Mouse (Mus musculus) midbrain, embryonic 16.5 days (tissue): ENCODE data around the gene Dock4. TPM values are rescaled to one million over a fixed set of nuclear protein-coding genes. Genes with fewer than 3 reads are reported as not detected.

Source experiments
- ATAC-seq: fragments of 200-750 bp; cut with Nextera tagmentation; 2 replicates; pipeline ENCODE4 v1.8.0; 2017; ENCODE audit warnings: moderate TSS enrichment
- H3K27ac ChIP-seq: fragments of 300-500 bp; sonication (generic); 2 replicates; pipeline ENCODE4 v1.5.1; 2014; ENCODE audit warnings: mild to moderate bottlenecking, low read length, mixed read lengths
- H3K27me3 ChIP-seq: fragments of 300-500 bp; sonication (generic); 2 replicates; pipeline ENCODE4 v1.6.1; 2014; ENCODE audit warnings: low read depth, low read length, mixed read lengths; ENCODE audit not compliant: control insufficient read depth, insufficient read depth
- H3K36me3 ChIP-seq: fragments of 300-500 bp; sonication (generic); 2 replicates; pipeline ENCODE4 v1.6.1; 2014; ENCODE audit warnings: mild to moderate bottlenecking, low read length, moderate library complexity, mixed read lengths; ENCODE audit not compliant: control insufficient read depth, insufficient read depth
- H3K4me1 ChIP-seq: fragments of 300-500 bp; sonication (generic); 2 replicates; pipeline ENCODE4 v1.6.1; 2014; ENCODE audit warnings: mild to moderate bottlenecking, low read length, mixed read lengths; ENCODE audit not compliant: control insufficient read depth, insufficient read depth
- H3K4me2 ChIP-seq: fragments of 300-500 bp; sonication (generic); 2 replicates; pipeline ENCODE4 v1.6.1; 2014; ENCODE audit warnings: mild to moderate bottlenecking, low read length, mixed read lengths
- H3K4me3 ChIP-seq: fragments of 300-500 bp; sonication (generic); 2 replicates; pipeline ENCODE4 v1.5.1; 2014; ENCODE audit warnings: low read depth, mild to moderate bottlenecking, low read length, moderate library complexity, mixed read lengths
- H3K9ac ChIP-seq: fragments of 300-500 bp; sonication (generic); 2 replicates; pipeline ENCODE4 v1.6.1; 2014; ENCODE audit warnings: low read depth, low read length, mixed read lengths
- H3K9me3 ChIP-seq: fragments of 300-500 bp; sonication (generic); replicated peaks from 2 replicates; pipeline ENCODE4 v1.6.1; 2014; ENCODE audit warnings: mild to moderate bottlenecking, low read length, mixed read lengths; ENCODE audit not compliant: control insufficient read depth, poor library complexity, severe bottlenecking
- WGBS: fragments of 180-500 bp; shearing (Covaris S2); extraction: QIAGEN DNeasy Blood & Tissue Kit; methylation state at CpG from one replicate; pipeline ENCODE4 v1.1.7; 2014; 5-methylcytosine and 5-hydroxymethylcytosine counted together
- polyA plus RNA-seq: library from polyadenylated mRNA; unstranded; fragments of >200 nt; fragmentation: Nextera tagmentation; extraction: Ambion mirVana; gene quantifications from 2 replicates; pipeline ENCODE4 v1.2.1, GENCODE M21; 2015

The Dock4 gene
- polyA plus RNA-seq, 1 experiment from 2014 or later, result 34.8 TPM

DNA sequence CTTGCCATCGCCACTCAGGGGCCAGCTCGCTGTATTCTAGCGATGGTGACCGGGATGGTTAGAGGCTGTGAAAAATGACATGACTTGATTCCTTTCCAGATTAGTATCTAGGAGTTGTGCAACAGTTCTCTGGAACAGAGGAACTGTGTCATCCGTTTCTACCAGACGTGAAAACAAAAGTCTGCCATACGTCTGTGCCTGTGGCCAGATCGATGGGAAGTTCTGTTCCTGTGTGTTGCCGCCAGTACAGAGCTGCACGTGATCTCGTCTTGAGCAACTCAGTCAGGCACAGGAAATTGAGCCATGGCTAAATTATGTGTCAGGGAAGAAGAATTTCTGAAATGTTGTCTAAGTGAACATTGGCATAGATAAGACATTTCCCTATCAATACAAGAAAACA lies 113.4 kb downstream of the Dock4 start:
- Histone ChIP-seq H3K27ac (no peak overlapping the region), H3K4me3 (no peak overlapping the region), H3K36me3 (no peaks in the 10 kb centered on the region), H3K27me3 (no peaks in the 10 kb centered on the region), H3K4me1 (peaks cover 3% of the 10 kb centered on the region; the same call in 1 of the 2 replicates), H3K9ac (no peak overlapping the region), H3K9me3 (no peaks in the 10 kb centered on the region), H3K4me2 (no peak overlapping the region)
- ATAC-seq, result no peak
- 91% methylated on average over 11 of the region's 11 CpGs for WGBS

DNA sequence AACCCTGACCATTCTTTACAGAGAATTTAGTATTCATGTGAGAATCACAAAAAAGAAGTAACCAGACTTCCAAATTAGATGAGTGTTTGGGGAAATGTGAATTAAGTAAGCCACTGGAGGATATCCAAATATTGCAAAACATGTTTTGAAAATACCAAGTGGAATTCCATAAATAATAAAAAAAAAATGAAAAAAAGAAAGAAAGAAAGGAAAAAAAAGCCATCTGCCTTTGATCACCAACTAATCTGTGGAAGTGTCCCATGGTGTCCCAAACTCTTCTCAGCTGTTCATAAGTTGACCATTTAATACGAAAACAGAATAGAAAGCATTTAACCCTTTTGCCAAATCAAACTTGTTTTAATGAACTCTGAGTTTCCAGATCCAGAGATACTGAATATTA lies 118.0 kb downstream of the Dock4 start:
- H3K4me3 ChIP-seq, result no peak overlapping the region
- WGBS, result 78% methylated on average over 1 of the region's 1 CpGs

DNA sequence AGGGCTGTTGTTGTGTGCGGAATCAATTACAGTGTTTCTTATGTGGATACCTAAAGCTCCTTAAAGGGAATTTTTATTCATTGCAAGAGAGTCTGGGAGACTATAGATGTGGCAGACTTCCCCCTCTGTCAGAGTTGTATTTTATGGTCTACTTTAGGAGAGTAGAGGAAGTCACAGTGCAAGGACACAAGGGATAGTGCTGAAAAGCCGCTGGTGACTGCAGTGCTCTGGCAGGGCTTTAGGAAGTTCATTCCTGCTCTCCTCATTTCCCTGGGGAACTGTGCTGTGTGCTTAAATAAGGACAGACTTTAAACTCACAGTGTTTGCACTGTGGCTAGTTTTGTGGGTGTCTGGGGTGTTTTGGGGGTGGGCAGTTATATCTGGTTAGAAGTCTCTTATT lies 118.5 kb downstream of the Dock4 start:
- Histone ChIP-seq H3K36me3 (no peaks in the 10 kb centered on the region), H3K4me1 (peaks cover 3% of the 10 kb centered on the region; the same call in 1 of the 2 replicates), H3K4me3 (no peak overlapping the region), H3K9me3 (no peaks in the 10 kb centered on the region), H3K4me2 (no peak overlapping the region), H3K9ac (no peak overlapping the region), H3K27ac (no peak overlapping the region), H3K27me3 (no peaks in the 10 kb centered on the region)
- ATAC-seq, result no peak
- 67% methylated on average over 2 of the region's 2 CpGs for WGBS

More for the DNA sequence above, 118.0 kb downstream of the Dock4 start:
- Histone ChIP-seq H3K4me2 (no peak overlapping the region), H3K9me3 (no peaks in the 10 kb centered on the region), H3K9ac (no peak overlapping the region), H3K27me3 (no peaks in the 10 kb centered on the region), H3K36me3 (no peaks in the 10 kb centered on the region), H3K27ac (no peak overlapping the region), H3K4me1 (peaks cover 3% of the 10 kb centered on the region; the same call in 1 of the 2 replicates)
- no peak for ATAC-seq

DNA sequence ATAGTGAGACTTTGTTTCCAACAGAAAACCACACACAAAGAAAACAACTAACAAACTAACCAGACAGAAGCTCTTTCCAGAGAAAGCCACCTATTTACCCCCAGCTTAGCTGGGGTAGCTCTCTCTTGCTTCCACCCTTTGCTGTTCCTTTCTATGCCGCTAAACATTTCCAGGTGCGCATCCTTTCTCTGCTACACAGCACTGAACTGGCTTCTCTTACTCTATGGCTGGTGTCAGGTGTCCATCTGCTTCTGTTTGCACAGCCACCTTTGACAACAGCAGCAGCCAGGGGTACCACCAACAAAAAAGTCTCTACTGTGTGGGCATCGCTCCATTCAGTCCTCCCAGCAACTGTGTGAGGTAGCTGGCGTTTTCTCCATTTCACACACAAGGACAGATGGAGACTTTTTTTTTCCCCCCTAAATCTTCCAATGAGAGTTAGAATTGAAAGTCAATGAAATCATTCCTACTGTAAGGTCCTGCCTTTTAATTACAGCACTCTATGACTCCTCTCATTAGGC lies 122.7 kb downstream of the Dock4 start:
- Histone ChIP-seq H3K27ac (no peak overlapping the region), H3K4me3 (no peak overlapping the region), H3K4me2 (no peak overlapping the region), H3K36me3 (no peaks in the 10 kb centered on the region), H3K4me1 (peaks cover 3% of the 10 kb centered on the region; the same call in 1 of the 2 replicates), H3K9me3 (no peaks in the 10 kb centered on the region), H3K9ac (no peak overlapping the region), H3K27me3 (no peaks in the 10 kb centered on the region)
- no peak; the same call in 1 of the 2 replicates for ATAC-seq
- 82% methylated on average over 4 of the region's 4 CpGs for WGBS

DNA sequence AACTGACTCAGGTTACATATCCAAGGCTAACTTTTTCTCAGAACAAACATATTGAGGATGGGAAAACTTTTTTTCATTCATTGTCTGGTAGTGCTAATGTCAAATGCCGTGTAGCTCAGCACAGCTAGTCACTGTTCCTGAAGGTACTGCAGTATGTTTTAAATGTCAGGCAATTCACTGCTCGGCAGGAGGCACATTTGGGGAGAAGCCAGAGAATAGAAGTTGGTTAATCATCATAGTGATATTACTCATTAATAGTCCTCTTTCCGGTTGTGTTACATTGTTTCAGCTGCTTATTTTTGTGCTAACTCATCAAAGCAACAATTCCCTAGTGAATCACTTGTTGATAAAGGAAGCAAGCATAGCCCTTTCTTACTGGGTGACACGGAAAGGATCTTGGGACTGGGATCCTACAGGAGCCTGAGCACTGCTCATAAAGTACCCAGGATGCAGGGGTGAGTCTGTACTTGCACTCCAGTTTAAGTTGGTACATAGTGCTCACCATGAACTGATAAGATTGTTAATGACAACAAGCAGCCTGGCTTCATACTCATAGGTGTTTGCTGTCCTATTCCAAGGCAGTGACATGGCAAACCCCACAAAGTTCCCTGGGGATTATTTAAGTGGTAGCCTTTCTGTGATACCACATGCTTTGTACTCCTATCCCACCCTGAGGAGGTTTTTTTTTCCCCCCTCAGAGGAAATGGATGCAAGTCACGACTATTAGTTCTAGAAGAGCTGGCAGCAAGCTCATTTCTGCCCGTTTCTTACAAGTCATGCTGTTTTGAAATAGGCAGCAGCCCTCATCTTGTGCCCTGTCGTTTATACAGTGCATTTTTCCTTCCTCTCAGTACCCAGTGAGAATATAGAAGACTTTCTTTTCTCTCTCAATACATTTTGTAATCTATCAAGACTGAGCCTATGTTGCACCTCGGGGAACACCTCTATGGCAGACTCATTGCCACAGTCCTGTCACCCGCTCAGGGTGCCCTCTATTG lies 123.5 kb downstream of the Dock4 start:
- ATAC-seq, result no peak
- Histone ChIP-seq H3K4me1 (peaks cover 3% of the 10 kb centered on the region; the same call in 1 of the 2 replicates), H3K4me3 (no peak overlapping the region), H3K36me3 (no peaks in the 10 kb centered on the region), H3K27me3 (no peaks in the 10 kb centered on the region), H3K9me3 (no peaks in the 10 kb centered on the region), H3K4me2 (no peak overlapping the region), H3K27ac (no peak overlapping the region), H3K9ac (no peak overlapping the region)
- 67% methylated on average over 9 of the region's 9 CpGs for WGBS

DNA sequence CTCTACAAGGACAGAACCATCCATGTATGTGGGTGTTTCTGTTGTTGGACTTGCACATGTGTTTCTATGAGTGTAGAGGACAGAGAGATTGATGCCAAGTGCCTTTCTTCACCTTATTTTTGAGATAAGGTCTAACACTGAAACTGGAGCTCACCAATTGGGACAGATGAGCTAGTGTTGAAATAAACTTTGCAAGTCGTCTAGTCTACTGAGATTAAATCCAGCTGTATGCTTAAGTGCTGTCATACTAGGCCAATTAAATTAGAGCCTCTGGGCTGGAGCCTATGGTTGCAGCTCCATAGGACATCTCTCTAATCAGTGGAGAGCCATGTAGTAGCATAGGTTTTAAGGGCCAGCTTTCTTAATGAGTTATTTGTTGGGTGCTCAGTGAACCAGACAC lies 124.5 kb downstream of the Dock4 start:
- Histone ChIP-seq H3K4me2 (no peak overlapping the region), H3K9me3 (no peaks in the 10 kb centered on the region), H3K27ac (no peak overlapping the region), H3K27me3 (no peaks in the 10 kb centered on the region), H3K4me3 (no peak overlapping the region), H3K4me1 (peaks cover 3% of the 10 kb centered on the region; the same call in 1 of the 2 replicates), H3K36me3 (no peaks in the 10 kb centered on the region), H3K9ac (no peak overlapping the region)
- no peak for ATAC-seq
- 65% methylated on average over 1 of the region's 1 CpGs for WGBS

DNA sequence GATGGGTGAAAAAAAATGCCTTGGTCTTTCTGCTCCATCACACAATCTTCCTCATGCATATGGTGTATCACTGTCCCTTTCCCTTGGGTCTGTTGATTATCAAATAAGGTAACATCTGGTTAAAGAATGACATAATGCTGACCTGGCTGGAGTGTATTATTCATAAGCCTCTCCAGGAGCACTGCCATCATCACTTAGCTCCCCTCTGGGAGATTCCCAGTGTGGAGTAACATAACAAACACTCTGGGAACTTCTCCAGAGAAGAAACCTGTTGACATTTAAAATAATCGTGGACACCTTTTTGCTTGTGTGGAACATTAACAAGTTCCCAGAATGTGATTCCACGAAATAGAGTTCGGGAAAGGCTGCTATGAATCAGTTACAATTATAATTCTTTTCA lies 128.3 kb downstream of the Dock4 start:
- peaks cover 3% of the 10 kb centered on the region; the same call in 1 of the 2 replicates for H3K4me1 ChIP-seq
- H3K4me2 ChIP-seq, result no peak overlapping the region
- H3K27me3 ChIP-seq, result no peaks in the 10 kb centered on the region
- H3K36me3 ChIP-seq, result no peaks in the 10 kb centered on the region
- ATAC-seq, result no peak
- 69% methylated on average over 3 of the region's 3 CpGs for WGBS
- H3K9me3 ChIP-seq, result no peaks in the 10 kb centered on the region
- H3K9ac ChIP-seq, result no peak overlapping the region
- no peak overlapping the region for H3K4me3 ChIP-seq
- H3K27ac ChIP-seq, result no peak overlapping the region

DNA sequence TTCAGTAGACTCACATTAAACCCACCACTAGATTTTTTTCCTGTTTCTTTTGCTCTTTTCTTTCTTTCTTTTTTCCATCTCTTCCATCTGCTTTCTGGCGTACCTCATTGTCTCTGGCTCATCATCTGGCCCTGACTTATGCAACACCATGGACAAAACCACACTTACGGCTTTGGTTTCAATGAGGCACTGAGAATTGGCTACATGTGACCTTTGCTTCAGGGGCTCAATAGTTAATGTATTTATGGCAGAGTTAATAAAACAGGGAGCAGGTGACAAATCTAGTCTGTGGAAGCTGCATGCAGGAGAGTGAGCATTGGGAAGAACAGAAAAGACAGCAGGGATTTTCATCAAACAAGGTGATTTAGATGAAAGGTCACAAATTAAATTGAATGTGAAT lies 131.0 kb downstream of the Dock4 start:
- Histone ChIP-seq H3K36me3 (no peaks in the 10 kb centered on the region), H3K9ac (no peak overlapping the region), H3K27me3 (no peaks in the 10 kb centered on the region), H3K4me1 (no peaks in the 10 kb centered on the region), H3K9me3 (no peaks in the 10 kb centered on the region), H3K4me2 (no peak overlapping the region), H3K4me3 (no peak overlapping the region), H3K27ac (no peak overlapping the region)
- no peak for ATAC-seq
- 74% methylated on average over 2 of the region's 2 CpGs for WGBS

DNA sequence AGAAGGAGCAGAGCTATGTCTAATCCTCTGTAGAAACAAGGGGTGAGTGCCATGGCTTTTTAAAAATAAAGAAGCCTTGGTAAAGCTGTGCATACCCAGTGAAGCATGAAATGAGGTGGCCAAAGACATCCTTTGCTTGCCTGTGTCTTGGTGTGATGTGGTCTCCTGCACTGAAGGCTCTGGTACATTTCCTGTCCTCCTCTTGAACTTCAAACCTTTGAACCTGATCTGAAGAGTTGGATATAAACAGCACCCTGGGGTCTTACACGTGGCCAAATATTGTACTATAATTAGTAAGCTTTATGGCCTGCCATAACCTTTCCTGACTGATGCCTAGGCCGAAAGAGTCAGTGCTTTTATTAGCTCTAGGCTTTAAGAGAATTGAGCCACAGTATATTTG lies 134.6 kb downstream of the Dock4 start:
- no peak overlapping the region for H3K4me2 ChIP-seq
- no peaks in the 10 kb centered on the region for H3K4me1 ChIP-seq
- no peak overlapping the region for H3K4me3 ChIP-seq
- ATAC-seq, result no peak
- no peak overlapping the region for H3K9ac ChIP-seq
- H3K36me3 ChIP-seq, result no peaks in the 10 kb centered on the region
- H3K27me3 ChIP-seq, result no peaks in the 10 kb centered on the region
- 32% methylated on average over 2 of the region's 2 CpGs for WGBS
- H3K27ac ChIP-seq, result no peak overlapping the region
- H3K9me3 ChIP-seq, result no peaks in the 10 kb centered on the region
